Mouse (Mus musculus): ENCODE results near the gene St7.

- TF ChIP-seq CTCF (IDR thresholded peaks at IDR 0.05; ENCODE audit: low read depth) (no peak), EP300 (IDR thresholded peaks at IDR 0.05; ENCODE audit: low read depth) (no peak)
Measured at GRCm38 (mm10) chr6:17719423-17719822, 26.7 kb downstream of the St7 start.

All from heart, postnatal 0 days (tissue).